Mouse (Mus musculus) spleen, postnatal 4 days (tissue): ENCODE results near the gene Slc9b1.
A peak's percentile ranks its signal among the peaks of the same experiment; 100 is the strongest.

Source experiments
- DNase-seq, 2 experiments: peaks; one replicate each; pipeline ENCODE4 v3.0.0; 2022; ENCODE audit warnings: low spot score in 2 of 2

Gene Slc9b1

DNA sequence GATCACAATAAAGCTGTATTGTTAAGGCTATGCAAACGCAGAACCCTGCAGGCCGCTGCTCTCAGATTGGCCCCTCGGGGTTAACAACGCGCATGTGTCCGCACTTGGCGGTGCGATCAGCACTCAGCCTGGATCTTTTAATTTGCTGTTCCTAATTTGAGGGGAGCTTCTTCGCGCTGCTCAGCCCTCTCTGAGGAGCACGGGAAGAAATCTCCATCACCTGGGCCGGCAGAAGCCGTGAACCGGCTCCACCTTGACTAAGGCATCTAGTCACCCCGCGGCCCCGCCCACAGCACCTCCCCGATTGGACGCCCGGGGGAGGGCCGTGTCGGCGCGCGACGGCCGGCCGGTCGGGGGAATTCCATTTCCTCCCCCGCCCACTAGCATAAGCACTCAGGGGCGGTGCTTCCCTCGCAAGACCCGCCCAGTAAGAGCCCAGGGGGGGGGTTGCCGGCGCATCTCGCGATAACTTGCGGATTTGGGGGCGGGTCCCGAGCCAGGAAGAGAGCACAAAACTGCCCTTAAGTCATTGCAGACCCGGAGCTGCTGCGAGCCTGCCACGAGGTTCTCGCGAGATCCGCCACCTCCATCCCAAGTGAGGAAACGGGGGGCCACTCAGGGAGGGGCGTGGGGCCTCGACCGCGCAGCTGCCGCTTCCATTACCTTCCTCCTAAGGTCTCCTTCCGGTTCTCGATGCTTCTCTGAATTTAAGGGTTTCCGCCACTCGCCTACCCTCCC, 90.1 kb downstream of the Slc9b1 start, which contains the start of gene Ube2d3:
Gene Ube2d3, plus strand, starts transcription at position 392 of the 738 bp plus-strand sequence.
- DNase-seq: peak; percentile 99

DNA sequence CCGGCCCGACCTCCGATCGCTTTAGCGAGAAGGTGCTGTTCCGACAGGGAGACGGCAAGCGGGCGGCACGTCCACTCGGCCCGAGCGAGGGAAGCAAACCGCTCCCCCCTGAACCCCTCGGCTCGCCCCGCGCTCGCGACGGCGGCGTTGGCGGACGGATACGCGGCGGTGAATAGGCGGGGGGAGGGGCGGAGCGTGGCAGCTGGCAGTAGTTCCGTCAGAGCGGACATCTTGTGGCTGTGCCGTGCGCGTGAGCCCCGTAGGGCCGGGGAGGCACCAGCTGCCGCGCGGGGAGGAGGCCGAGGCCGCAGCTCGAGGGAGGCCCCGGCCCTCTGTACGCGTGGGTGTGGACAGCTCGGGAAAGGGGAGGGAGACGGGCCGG, 90.7 kb downstream of the Slc9b1 start:
- peak; percentile 94 to 98 for DNase-seq

DNA sequence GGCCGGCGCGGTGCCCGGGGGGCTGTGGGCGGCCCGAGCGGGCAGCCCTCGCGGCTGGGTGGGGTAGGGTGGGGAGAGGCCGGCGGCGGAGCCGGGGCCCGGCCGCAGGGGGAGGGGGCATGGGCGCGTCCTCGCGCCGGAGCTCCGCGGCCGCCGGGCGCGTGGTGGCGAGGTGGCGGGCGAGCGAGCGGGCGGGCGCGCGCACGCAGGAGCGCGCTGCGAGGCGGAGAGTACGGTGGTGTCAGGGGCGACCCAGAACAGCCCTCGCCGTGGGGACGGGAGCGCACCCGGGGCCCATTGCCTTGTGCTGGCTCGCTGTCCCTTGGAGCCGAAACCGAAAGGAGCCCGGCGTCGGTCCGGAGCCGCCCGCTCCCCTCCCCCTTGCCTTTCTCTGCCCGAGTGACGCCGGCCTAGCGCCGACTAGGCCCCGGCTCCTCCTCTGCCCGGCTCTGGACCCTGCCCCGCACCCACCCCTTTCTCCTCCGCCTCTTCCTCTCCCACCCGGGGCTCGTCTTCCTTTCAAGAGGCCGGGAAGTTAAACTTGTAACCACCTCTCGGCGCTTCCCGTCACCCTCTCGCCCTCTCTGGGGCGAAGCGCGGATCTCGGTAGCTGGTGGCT, 91.2 kb downstream of the Slc9b1 start:
- DNase-seq: peak; percentile 78 to 89

DNA sequence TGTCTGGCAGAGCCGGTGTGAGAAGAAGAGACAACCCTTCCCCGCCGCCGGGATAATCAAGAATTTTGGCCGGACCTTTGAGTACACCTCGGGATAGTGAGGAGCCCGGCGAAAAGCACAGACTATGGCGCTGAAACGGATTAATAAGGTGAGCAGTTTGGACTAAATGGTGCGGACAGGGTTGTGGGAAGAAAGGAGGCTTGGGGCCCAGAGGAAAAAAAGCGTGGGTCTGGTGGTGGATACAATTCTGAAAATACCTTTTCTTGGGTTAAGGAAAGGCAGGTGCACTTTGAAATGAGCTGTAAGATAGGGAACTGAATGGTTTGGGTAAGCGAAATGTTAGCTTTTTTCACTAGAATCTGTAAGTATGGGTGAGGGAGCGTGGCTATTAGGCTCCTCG, 91.8 kb downstream of the Slc9b1 start:
- no peak for DNase-seq

GRCm38 (mm10) chr3:135440221-135440620, 92.4 kb downstream of the Slc9b1 start:
- peak; percentile 66 to 79 for DNase-seq

GRCm38 (mm10) chr3:135440621-135441020, 92.8 kb downstream of the Slc9b1 start:
- DNase-seq: no peak

GRCm38 (mm10) chr3:135444930-135445329, 97.1 kb downstream of the Slc9b1 start:
- DNase-seq: no peak
